ENCODE assay signal across 19 mouse cellular contexts in the genomic region with DNA sequence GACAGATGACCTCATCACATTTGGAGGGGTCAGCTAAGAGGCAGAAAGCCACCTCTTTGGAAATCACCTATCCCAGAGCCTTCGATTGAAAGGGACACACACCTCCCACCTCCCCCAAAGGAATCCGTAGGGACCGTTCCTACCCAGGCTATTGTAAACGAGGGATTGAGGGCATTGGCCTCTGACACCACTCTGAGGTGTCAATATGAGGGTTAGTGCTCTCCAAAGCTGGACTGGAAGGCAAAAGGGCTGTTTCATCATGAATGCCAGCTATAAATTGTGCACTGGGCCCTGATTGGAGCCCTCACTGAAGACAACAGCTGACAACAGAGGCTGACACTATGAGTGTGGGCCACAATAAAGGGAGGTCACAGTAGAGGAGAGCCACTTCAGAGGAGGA. TPM values are rescaled to one million over a fixed set of nuclear protein-coding genes. Genes with fewer than 3 reads are reported as not detected.
"Had no signal": no experiment of that assay in that cellular context is flagged by ENCODE, and none has a peak within 500 bp of the region (broad histone marks: within the 10 kb centered on the region; RNA-seq: fewer than 3 reads in every experiment).

No protein-coding gene starts in this region.

- H3K9ac ChIP-seq: liver, embryonic 15.5 days; lung, embryonic 14.5 days; midbrain, embryonic 12.5 days; neural tube, embryonic 13.5 days; neural tube, embryonic 15.5 days had no signal

- DNase-seq: lung, adult 18-20 months; lung, postnatal 10 days; lung, postnatal 4 days; midbrain, embryonic 14.5 days; retina, postnatal 1 day; right cerebral cortex, adult 18-20 months; right cerebral cortex, postnatal 25 days; right cerebral cortex, postnatal 4 days; spleen, adult 18-20 months; thymus, adult 2 months; thymus, postnatal 25 days; thymus, postnatal 4 days had no signal

- H3K27me3 ChIP-seq: liver, embryonic 15.5 days; midbrain, embryonic 12.5 days; neural tube, embryonic 13.5 days; neural tube, embryonic 15.5 days had no signal

- H3K27ac ChIP-seq: liver, embryonic 15.5 days; midbrain, embryonic 10.5 days; midbrain, embryonic 12.5 days; neural tube, embryonic 13.5 days; neural tube, embryonic 15.5 days had no signal

- H3K4me1 ChIP-seq: liver, embryonic 15.5 days had no signal

- H3K36me3 ChIP-seq: liver, embryonic 15.5 days; midbrain, embryonic 10.5 days; midbrain, embryonic 12.5 days; neural tube, embryonic 13.5 days; neural tube, embryonic 15.5 days had no signal

- H3K4me2 ChIP-seq: liver, embryonic 15.5 days; lung, embryonic 14.5 days; midbrain, embryonic 12.5 days; neural tube, embryonic 13.5 days; neural tube, embryonic 15.5 days had no signal

- H3K4me3 ChIP-seq: liver, embryonic 15.5 days; midbrain, embryonic 10.5 days; midbrain, embryonic 12.5 days; myocyte; neural tube, embryonic 13.5 days; neural tube, embryonic 15.5 days had no signal

- H3K9me3 ChIP-seq: liver, embryonic 15.5 days; midbrain, embryonic 10.5 days; midbrain, embryonic 12.5 days; neural tube, embryonic 13.5 days; neural tube, embryonic 15.5 days had no signal

RNA-seq across cellular contexts. Expression of a gene that starts 34.5 kb away (rescaled TPM):
- polyA plus RNA-seq: myocyte had no signal
